Mouse (Mus musculus) hindbrain, embryonic 14.5 days (tissue): ENCODE data around the gene Cd2bp2. TPM values are rescaled to one million over a fixed set of nuclear protein-coding genes. Genes with fewer than 3 reads are reported as not detected.

Experiments
- ATAC-seq: fragments of 200-750 bp; cut with Nextera tagmentation; 2 replicates; pipeline ENCODE4 v1.8.0; 2017; ENCODE audit warnings: moderate number of reproducible peaks, mild to moderate bottlenecking, moderate TSS enrichment, moderate library complexity; ENCODE audit not compliant: low FRiP score
- DNase-seq: peaks from one replicate; pipeline ENCODE4 v3.0.0-alpha.2; 2015; ENCODE audit warnings: low spot score
- H3K27ac ChIP-seq: fragments of 300-500 bp; sonication (generic); 2 replicates; pipeline ENCODE4 v1.5.1; 2014; ENCODE audit warnings: mild to moderate bottlenecking, moderate library complexity
- H3K27me3 ChIP-seq: fragments of 300-500 bp; sonication (generic); 2 replicates; pipeline ENCODE4 v1.6.1; 2014; ENCODE audit warnings: mild to moderate bottlenecking, low read length, mixed read lengths; ENCODE audit not compliant: control insufficient read depth, insufficient read depth
- H3K36me3 ChIP-seq: fragments of 300-500 bp; sonication (generic); replicated peaks from 2 replicates; pipeline ENCODE4 v1.6.1; 2014; ENCODE audit not compliant: control insufficient read depth, insufficient read depth
- H3K4me1 ChIP-seq: fragments of 300-500 bp; sonication (generic); replicated peaks from 2 replicates; pipeline ENCODE4 v1.6.1; 2014; ENCODE audit warnings: antibody characterized with exemption, low read length, mixed read lengths; ENCODE audit not compliant: control insufficient read depth, insufficient read depth
- H3K4me2 ChIP-seq: fragments of 300-500 bp; sonication (generic); replicated peaks from 2 replicates; pipeline ENCODE4 v1.6.1; 2014; ENCODE audit warnings: mild to moderate bottlenecking, moderate library complexity
- H3K4me3 ChIP-seq: fragments of 300-500 bp; sonication (generic); replicated peaks from 2 replicates; pipeline ENCODE4 v1.5.1; 2014; ENCODE audit warnings: mild to moderate bottlenecking, low read length
- H3K9ac ChIP-seq: fragments of 300-500 bp; sonication (generic); 2 replicates; pipeline ENCODE4 v1.6.1; 2014
- H3K9me3 ChIP-seq: fragments of 300-500 bp; sonication (generic); 2 replicates; pipeline ENCODE4 v1.6.1; 2016; ENCODE audit warnings: low read length; ENCODE audit not compliant: control insufficient read depth
- WGBS: fragments of 180-500 bp; shearing (Covaris S2); extraction: QIAGEN DNeasy Blood & Tissue Kit; methylation state at CpG from one replicate; pipeline ENCODE4 v1.1.7; 2014; 5-methylcytosine and 5-hydroxymethylcytosine counted together
- polyA plus RNA-seq: library from polyadenylated mRNA; unstranded; fragments of >200 nt; fragmentation: Nextera tagmentation; extraction: Ambion mirVana; gene quantifications from 2 replicates; pipeline ENCODE4 v1.2.1, GENCODE M21; 2014

The Cd2bp2 gene
- polyA plus RNA-seq, 1 experiment from 2014 or later = 63.7 TPM

- no peak for DNase-seq
- H3K9me3 ChIP-seq = no peaks in the 10 kb centered on the region
- H3K27ac ChIP-seq = peak overlapping the region; percentile 81
- H3K27me3 ChIP-seq = no peaks in the 10 kb centered on the region
- no peak for ATAC-seq
- H3K36me3 ChIP-seq = peaks cover 80% of the 10 kb centered on the region
- WGBS = 60% methylated on average over 11 of the region's 11 CpGs
- peak overlapping the region; percentile 71 for H3K4me2 ChIP-seq
- H3K4me1 ChIP-seq = peaks cover 17% of the 10 kb centered on the region
- peak overlapping the region; percentile 67 for H3K4me3 ChIP-seq
- H3K9ac ChIP-seq = peak overlapping the region; percentile 67
Observed at GRCm38 (mm10) chr7:127196484-127196883, 634 bp upstream of the Cd2bp2 start.

DNA sequence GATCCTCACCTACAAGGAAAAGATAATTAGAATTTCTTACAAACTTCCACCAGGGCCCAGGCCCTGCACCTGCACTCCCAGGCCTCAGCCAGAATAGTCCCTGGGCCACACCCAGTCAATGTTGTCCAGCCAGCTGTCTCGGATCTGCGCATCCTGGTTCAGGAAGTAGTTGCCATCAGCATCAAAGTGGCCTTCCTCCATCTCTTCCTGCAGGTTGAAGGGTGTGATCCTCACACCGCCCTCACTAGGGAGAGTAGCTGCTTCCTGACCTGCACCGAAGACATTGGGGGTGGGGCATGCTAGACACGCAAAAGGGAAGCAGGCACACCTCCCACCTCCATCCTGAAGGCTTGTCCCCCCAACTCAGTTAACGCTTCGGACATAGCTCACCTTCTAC, 1.2 kb downstream of the Cd2bp2 start:
- DNase-seq (no peak), ATAC-seq (no peak)
- Histone ChIP-seq H3K9ac (peak overlapping the region; percentile 74), H3K4me2 (peak overlapping the region; percentile 84), H3K27me3 (no peaks in the 10 kb centered on the region), H3K9me3 (no peaks in the 10 kb centered on the region), H3K4me3 (peak overlapping the region; percentile 67), H3K27ac (no peak overlapping the region), H3K4me1 (peaks cover 17% of the 10 kb centered on the region), H3K36me3 (peaks cover 69% of the 10 kb centered on the region)
- WGBS = 83% methylated on average over 7 of the region's 7 CpGs

DNA sequence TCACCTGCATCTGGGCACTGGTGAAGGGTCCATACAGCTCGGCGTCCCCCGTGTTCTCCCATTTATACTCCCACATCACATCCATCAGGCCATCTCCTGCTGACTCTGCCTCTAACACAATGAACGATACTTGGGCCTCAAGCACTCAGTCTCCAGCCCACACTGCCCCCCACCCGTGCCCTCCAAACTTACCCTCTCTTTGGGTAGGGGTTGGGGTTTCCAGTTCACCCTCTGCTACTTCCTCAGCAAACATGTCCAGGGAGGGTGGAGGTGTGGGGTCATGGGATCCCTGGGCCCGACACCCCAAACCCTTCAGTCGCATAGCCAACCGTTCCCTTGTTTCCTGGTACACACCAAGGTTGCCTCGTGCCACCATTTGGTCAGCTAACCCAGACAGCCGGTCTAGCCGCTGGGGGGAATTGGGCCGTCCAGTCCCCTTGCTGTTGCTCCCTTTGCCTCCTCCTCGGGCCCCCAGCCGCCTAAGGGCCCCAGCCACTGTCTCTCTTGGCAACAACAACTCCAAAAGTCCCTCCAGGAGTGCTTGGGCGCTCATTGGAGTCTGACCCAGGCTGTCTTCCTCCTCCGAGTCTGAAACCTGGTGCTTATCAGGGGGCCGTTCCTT, 1.7 kb downstream of the Cd2bp2 start:
- H3K36me3 ChIP-seq = peaks cover 64% of the 10 kb centered on the region
- H3K4me3 ChIP-seq = 0 out of 2 replicates have a peak overlapping the region, but pooled peaks have one; percentile 67

GRCm38 (mm10) chr7:127192989-127193388, 2.9 kb downstream of the Cd2bp2 start:
- Histone ChIP-seq H3K4me3 (no peak overlapping the region), H3K4me1 (peaks cover 17% of the 10 kb centered on the region), H3K27ac (no peak overlapping the region), H3K9me3 (no peaks in the 10 kb centered on the region), H3K9ac (no peak overlapping the region), H3K4me2 (no peak overlapping the region), H3K27me3 (no peaks in the 10 kb centered on the region), H3K36me3 (peaks cover 53% of the 10 kb centered on the region)
- WGBS = 95% methylated on average over 5 of the region's 5 CpGs
- no peak for DNase-seq
- ATAC-seq = no peak

More for the DNA sequence above, 1.7 kb downstream of the Cd2bp2 start:
- DNase-seq = no peak
- H3K4me2 ChIP-seq = no peak overlapping the region
- H3K9me3 ChIP-seq = no peaks in the 10 kb centered on the region
- WGBS = 94% methylated on average over 17 of the region's 17 CpGs
- no peaks in the 10 kb centered on the region for H3K27me3 ChIP-seq
- no peak overlapping the region for H3K27ac ChIP-seq
- H3K4me1 ChIP-seq = peaks cover 17% of the 10 kb centered on the region
- ATAC-seq = no peak
- 0 out of 2 replicates have a peak overlapping the region, but pooled peaks have one; percentile 74 for H3K9ac ChIP-seq

DNA sequence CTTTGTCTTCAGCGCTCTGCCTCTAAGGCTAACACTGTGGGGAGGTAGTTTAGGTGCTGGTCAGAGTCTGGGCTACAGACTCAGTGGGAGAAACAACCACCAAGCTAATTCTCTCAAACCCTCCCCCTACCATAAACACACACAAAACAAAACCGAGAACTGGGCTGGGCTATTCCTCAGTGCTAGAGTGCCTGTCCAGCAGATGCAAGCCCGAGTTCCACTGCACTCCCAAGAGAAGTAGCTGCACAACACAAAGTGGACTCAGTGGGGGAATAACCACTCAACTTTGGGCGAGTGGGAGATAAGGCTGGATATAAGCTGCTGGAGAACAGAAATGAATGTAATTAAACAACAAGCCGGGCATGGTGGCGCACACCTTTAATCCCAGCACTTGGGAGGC, 5.2 kb downstream of the Cd2bp2 start:
- H3K27me3 ChIP-seq = no peaks in the 10 kb centered on the region
- no peak overlapping the region for H3K27ac ChIP-seq
- DNase-seq = no peak
- no peak overlapping the region for H3K9ac ChIP-seq
- H3K4me2 ChIP-seq = no peak overlapping the region
- no peak overlapping the region for H3K4me3 ChIP-seq
- peaks cover 40% of the 10 kb centered on the region for H3K36me3 ChIP-seq
- peaks cover 12% of the 10 kb centered on the region for H3K4me1 ChIP-seq
- 89% methylated on average over 6 of the region's 6 CpGs for WGBS
- ATAC-seq = no peak
- H3K9me3 ChIP-seq = no peaks in the 10 kb centered on the region

- no peak overlapping the region for H3K4me3 ChIP-seq
Observed at GRCm38 (mm10) chr7:127188305-127189276, 7.3 kb downstream of the Cd2bp2 start.

DNA sequence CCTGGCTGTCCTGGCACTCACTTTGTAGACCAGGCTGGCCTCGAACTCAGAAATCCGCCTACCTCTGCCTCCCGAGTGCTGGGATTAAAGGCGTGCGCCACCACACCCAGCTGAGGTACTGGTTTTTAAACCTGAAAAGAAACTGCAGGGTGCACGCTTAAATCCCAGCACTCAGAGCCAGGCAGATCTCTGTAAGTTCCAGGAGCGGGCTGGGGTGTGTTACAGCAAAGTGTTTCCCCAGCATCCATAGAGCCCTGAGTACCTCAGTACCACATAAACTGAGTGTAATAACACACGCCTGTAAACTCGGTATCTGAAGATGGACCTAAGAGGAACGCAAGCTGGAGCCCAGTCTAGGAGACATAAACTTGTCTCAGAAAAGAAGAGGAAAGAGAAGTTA, 8.5 kb downstream of the Cd2bp2 start:
- H3K36me3 ChIP-seq = peaks cover 17% of the 10 kb centered on the region
- no peak overlapping the region for H3K27ac ChIP-seq
- WGBS = 79% methylated on average over 10 of the region's 10 CpGs
- no peak for ATAC-seq
- H3K27me3 ChIP-seq = no peaks in the 10 kb centered on the region
- no peak overlapping the region for H3K4me3 ChIP-seq
- H3K4me1 ChIP-seq = no peaks in the 10 kb centered on the region
- H3K9me3 ChIP-seq = no peaks in the 10 kb centered on the region
- no peak for DNase-seq
- no peak overlapping the region for H3K9ac ChIP-seq
- H3K4me2 ChIP-seq = no peak overlapping the region

More at GRCm38 (mm10) chr7:127188305-127189276, 7.3 kb downstream of the Cd2bp2 start:
- Histone ChIP-seq H3K27me3 (no peaks in the 10 kb centered on the region), H3K36me3 (peaks cover 29% of the 10 kb centered on the region), H3K27ac (no peak overlapping the region), H3K9me3 (no peaks in the 10 kb centered on the region), H3K4me1 (no peaks in the 10 kb centered on the region), H3K9ac (no peak overlapping the region), H3K4me2 (no peak overlapping the region)
- WGBS = 90% methylated on average over 17 of the region's 17 CpGs
- ATAC-seq (no peak), DNase-seq (no peak)

DNA sequence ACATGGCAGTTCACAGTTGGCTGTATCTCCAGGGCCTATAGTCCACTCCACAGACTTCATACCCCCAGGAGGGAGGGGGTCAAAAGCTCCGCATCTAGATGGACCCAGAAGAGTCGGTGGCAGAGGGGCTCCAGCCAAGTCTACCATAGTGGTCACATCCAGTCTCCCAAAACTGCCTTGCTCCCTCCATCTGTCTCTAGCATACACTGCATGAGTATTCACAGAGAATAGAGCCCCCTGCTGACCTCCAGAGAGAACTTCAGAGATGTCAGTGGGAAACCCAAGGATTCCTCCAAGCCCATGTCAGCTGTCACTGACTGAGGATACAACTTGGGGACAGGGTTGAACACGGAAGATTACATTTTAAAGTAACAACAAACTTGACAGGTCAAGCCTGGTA, 10.2 kb downstream of the Cd2bp2 start:
- Histone ChIP-seq H3K9me3 (no peaks in the 10 kb centered on the region), H3K27me3 (no peaks in the 10 kb centered on the region), H3K4me1 (no peaks in the 10 kb centered on the region), H3K4me3 (no peak overlapping the region), H3K36me3 (no peaks in the 10 kb centered on the region), H3K9ac (no peak overlapping the region), H3K27ac (no peak overlapping the region), H3K4me2 (no peak overlapping the region)
- WGBS = 78% methylated on average over 3 of the region's 3 CpGs
- no peak for DNase-seq
- no peak for ATAC-seq

- Histone ChIP-seq H3K27ac (no peak overlapping the region), H3K4me1 (no peaks in the 10 kb centered on the region), H3K36me3 (no peaks in the 10 kb centered on the region), H3K4me2 (no peak overlapping the region), H3K9me3 (no peaks in the 10 kb centered on the region), H3K9ac (no peak overlapping the region), H3K4me3 (no peak overlapping the region), H3K27me3 (no peaks in the 10 kb centered on the region)
- ATAC-seq = no peak
- no peak for DNase-seq
- WGBS = 57% methylated on average over 1 of the region's 1 CpGs
Observed at GRCm38 (mm10) chr7:127184720-127185119, 11.1 kb downstream of the Cd2bp2 start.
